Mouse (Mus musculus): ENCODE results near the gene Nup210l. TPM values are rescaled to one million over a fixed set of nuclear protein-coding genes. Genes with fewer than 3 reads are reported as not detected.

Nup210l gene
- polyA plus RNA-seq, 1 experiment: 0.38 TPM

- H3K27ac ChIP-seq (ENCODE audit: insufficient read depth, low read length): no peak overlapping the region
These were observed 153.0 kb downstream of the Nup210l start for GRCm38 (mm10) chr3:90256731-90257530.

GRCm38 (mm10) chr3:90258521-90258920 lies 154.6 kb downstream of the Nup210l start:
- peaks cover 6% of the 10 kb centered on the region for H3K4me1 ChIP-seq (ENCODE audit: control insufficient read depth, insufficient read depth, low read length)
- no peak overlapping the region for H3K27ac ChIP-seq (ENCODE audit: insufficient read depth, low read length)
- no peak overlapping the region for H3K4me3 ChIP-seq (ENCODE audit: insufficient read depth, low read length)
- TF ChIP-seq POLR2A (IDR thresholded peaks at IDR 0.05; ENCODE audit: extremely low read depth, insufficient read depth, low read length) (no peak), CTCF (IDR thresholded peaks at IDR 0.05; ENCODE audit: extremely low read depth, insufficient read depth, low read length) (no peak)

More at GRCm38 (mm10) chr3:90256731-90257530, 153.0 kb downstream of the Nup210l start:
- H3K4me3 ChIP-seq (ENCODE audit: insufficient read depth, low read length): no peak overlapping the region
- peaks cover 6% of the 10 kb centered on the region for H3K4me1 ChIP-seq (ENCODE audit: control insufficient read depth, insufficient read depth, low read length)
- TF ChIP-seq POLR2A (IDR thresholded peaks at IDR 0.05; ENCODE audit: extremely low read depth, insufficient read depth, low read length) (no peak), CTCF (IDR thresholded peaks at IDR 0.05; ENCODE audit: extremely low read depth, insufficient read depth, low read length) (no peak)

Other genes with a start within 250 kb of the Nup210l start
- gene Il6ra, start 190.9 kb upstream of the Nup210l start, polyA plus RNA-seq (2012; rRNA removed): 2.4 and 2.6 TPM in 2 replicates
- 112 and 117 TPM in 2 replicates for gene Atp8b2, start 140.6 kb upstream of the Nup210l start, polyA plus RNA-seq (2012; rRNA removed)
- 96.1 and 101 TPM in 2 replicates for gene Hax1, start 105.4 kb upstream of the Nup210l start, polyA plus RNA-seq (2012; rRNA removed)
- gene 4933434E20Rik, start 52.5 kb upstream of the Nup210l start, polyA plus RNA-seq (2012; rRNA removed): 95.7 and 99.0 TPM in 2 replicates
- gene Ubap2l, start 51.5 kb upstream of the Nup210l start, polyA plus RNA-seq (2012; rRNA removed): 102 and 105 TPM in 2 replicates
- 177 and 188 TPM in 2 replicates for gene Tpm3, start 31.5 kb upstream of the Nup210l start, polyA plus RNA-seq (2012; rRNA removed)
- 1,605 and 1,617 TPM in 2 replicates for gene Rps27, start 109.5 kb downstream of the Nup210l start, polyA plus RNA-seq (2012; rRNA removed)
- gene Rab13, start 109.6 kb downstream of the Nup210l start, polyA plus RNA-seq (2012; rRNA removed): 9.5 and 9.8 TPM in 2 replicates
- 59.2 and 61.0 TPM in 2 replicates for gene Jtb, start 127.5 kb downstream of the Nup210l start, polyA plus RNA-seq (2012; rRNA removed)
- 0.27 and 0.49 TPM in 2 replicates for gene Creb3l4, start 139.4 kb downstream of the Nup210l start, polyA plus RNA-seq (2012; rRNA removed)
- 32.4 and 34.5 TPM in 2 replicates for gene Slc39a1, start 144.0 kb downstream of the Nup210l start, polyA plus RNA-seq (2012; rRNA removed)
- gene Crtc2, start 150.0 kb downstream of the Nup210l start, polyA plus RNA-seq (2012; rRNA removed): 45.7 and 48.8 TPM in 2 replicates
- 40.4 and 47.3 TPM in 2 replicates for gene Dennd4b, start 161.1 kb downstream of the Nup210l start, polyA plus RNA-seq (2012; rRNA removed)
- gene Gatad2b, start 189.0 kb downstream of the Nup210l start, polyA plus RNA-seq (2012; rRNA removed): 33.2 and 35.4 TPM in 2 replicates

Data from cortical plate, adult 2 months (tissue).